Mouse (Mus musculus): Measurements from ENCODE around the gene Klf4. TPM values are rescaled to one million over a fixed set of nuclear protein-coding genes. Genes with fewer than 3 reads are reported as not detected.
A peak's percentile ranks its signal among the peaks of the same experiment; 100 is the strongest.

Gene Klf4
- polyA plus RNA-seq, 1 experiment from 2014 or later = 6.6 TPM

- Histone ChIP-seq H3K27me3 (ENCODE audit: control insufficient read depth, insufficient read depth, low read length) (no peaks in the 10 kb centered on the region), H3K4me3 (ENCODE audit: low read depth, low read length) (no peak overlapping the region), H3K27ac (replicated peaks; ENCODE audit: low read depth, low read length) (no peak overlapping the region), H3K9me3 (replicated peaks; ENCODE audit: control insufficient read depth, low read length) (no peaks in the 10 kb centered on the region), H3K4me2 (ENCODE audit: low read depth, low read length) (no peak overlapping the region), H3K4me1 (ENCODE audit: control insufficient read depth, insufficient read depth, low read length) (no peaks in the 10 kb centered on the region), H3K9ac (replicated peaks; ENCODE audit: low read length) (no peak overlapping the region), H3K36me3 (replicated peaks; ENCODE audit: control insufficient read depth, insufficient read depth, low read depth, low read length) (no peaks in the 10 kb centered on the region)
- no peak for ATAC-seq (replicated peaks; ENCODE audit: insufficient number of reproducible peaks, low FRiP score, low TSS enrichment, low read depth)
- no peak for DNase-seq (ENCODE audit: low spot score)
- WGBS = 85% methylated on average over 2 of the region's 2 CpGs
Observed at GRCm38 (mm10) chr4:55542753-55543152, 10.5 kb upstream of the Klf4 start.

GRCm38 (mm10) chr4:55541654-55542053, 9.4 kb upstream of the Klf4 start:
- WGBS = 84% methylated on average over 4 of the region's 4 CpGs
- no peak overlapping the region for H3K4me3 ChIP-seq (ENCODE audit: low read depth, low read length)
- H3K4me2 ChIP-seq (ENCODE audit: low read depth, low read length) = no peak overlapping the region
- no peak for ATAC-seq (replicated peaks; ENCODE audit: insufficient number of reproducible peaks, low FRiP score, low TSS enrichment, low read depth)
- H3K9ac ChIP-seq (replicated peaks; ENCODE audit: low read length) = no peak overlapping the region
- H3K27ac ChIP-seq (replicated peaks; ENCODE audit: low read depth, low read length) = no peak overlapping the region
- no peak for DNase-seq (ENCODE audit: low spot score)
- H3K36me3 ChIP-seq (replicated peaks; ENCODE audit: control insufficient read depth, insufficient read depth, low read depth, low read length) = no peaks in the 10 kb centered on the region
- H3K9me3 ChIP-seq (replicated peaks; ENCODE audit: control insufficient read depth, low read length) = no peaks in the 10 kb centered on the region
- no peaks in the 10 kb centered on the region for H3K4me1 ChIP-seq (ENCODE audit: control insufficient read depth, insufficient read depth, low read length)
- no peaks in the 10 kb centered on the region for H3K27me3 ChIP-seq (ENCODE audit: control insufficient read depth, insufficient read depth, low read length)

GRCm38 (mm10) chr4:55541221-55541620, 9.0 kb upstream of the Klf4 start:
- H3K4me2 ChIP-seq (ENCODE audit: low read depth, low read length) = no peak overlapping the region
- no peak overlapping the region for H3K4me3 ChIP-seq (ENCODE audit: low read depth, low read length)
- WGBS = 67% methylated on average over 4 of the region's 4 CpGs

GRCm38 (mm10) chr4:55535012-55535411, 2.7 kb upstream of the Klf4 start:
- ATAC-seq (replicated peaks; ENCODE audit: insufficient number of reproducible peaks, low FRiP score, low TSS enrichment, low read depth) (no peak), DNase-seq (ENCODE audit: low spot score) (no peak)
- H3K27me3 ChIP-seq (ENCODE audit: control insufficient read depth, insufficient read depth, low read length) = peaks cover 16% of the 10 kb centered on the region
- no peak overlapping the region for H3K27ac ChIP-seq (replicated peaks; ENCODE audit: low read depth, low read length)
- 0 out of 2 replicates have a peak, but pooled peaks cover 3% of the 10 kb centered on the region for H3K4me1 ChIP-seq (ENCODE audit: control insufficient read depth, insufficient read depth, low read length)
- no peak overlapping the region for H3K9ac ChIP-seq (replicated peaks; ENCODE audit: low read length)
- H3K9me3 ChIP-seq (replicated peaks; ENCODE audit: control insufficient read depth, low read length) = no peaks in the 10 kb centered on the region
- no peak overlapping the region for H3K4me2 ChIP-seq (ENCODE audit: low read depth, low read length)
- H3K4me3 ChIP-seq (ENCODE audit: low read depth, low read length) = no peak overlapping the region
- H3K36me3 ChIP-seq (replicated peaks; ENCODE audit: control insufficient read depth, insufficient read depth, low read depth, low read length) = no peaks in the 10 kb centered on the region

More at GRCm38 (mm10) chr4:55541221-55541620, 9.0 kb upstream of the Klf4 start:
- DNase-seq (ENCODE audit: low spot score) (no peak), ATAC-seq (replicated peaks; ENCODE audit: insufficient number of reproducible peaks, low FRiP score, low TSS enrichment, low read depth) (no peak)
- H3K27ac ChIP-seq (replicated peaks; ENCODE audit: low read depth, low read length) = no peak overlapping the region
- H3K4me1 ChIP-seq (ENCODE audit: control insufficient read depth, insufficient read depth, low read length) = no peaks in the 10 kb centered on the region
- no peaks in the 10 kb centered on the region for H3K36me3 ChIP-seq (replicated peaks; ENCODE audit: control insufficient read depth, insufficient read depth, low read depth, low read length)
- H3K9ac ChIP-seq (replicated peaks; ENCODE audit: low read length) = no peak overlapping the region
- H3K9me3 ChIP-seq (replicated peaks; ENCODE audit: control insufficient read depth, low read length) = no peaks in the 10 kb centered on the region
- no peaks in the 10 kb centered on the region for H3K27me3 ChIP-seq (ENCODE audit: control insufficient read depth, insufficient read depth, low read length)

GRCm38 (mm10) chr4:55534510-55534909, 2.2 kb upstream of the Klf4 start:
- Histone ChIP-seq H3K4me1 (ENCODE audit: control insufficient read depth, insufficient read depth, low read length) (0 out of 2 replicates have a peak, but pooled peaks cover 3% of the 10 kb centered on the region), H3K27ac (replicated peaks; ENCODE audit: low read depth, low read length) (no peak overlapping the region), H3K9me3 (replicated peaks; ENCODE audit: control insufficient read depth, low read length) (no peaks in the 10 kb centered on the region), H3K27me3 (ENCODE audit: control insufficient read depth, insufficient read depth, low read length) (peaks cover 16% of the 10 kb centered on the region), H3K4me2 (ENCODE audit: low read depth, low read length) (no peak overlapping the region), H3K9ac (replicated peaks; ENCODE audit: low read length) (no peak overlapping the region), H3K4me3 (ENCODE audit: low read depth, low read length) (no peak overlapping the region), H3K36me3 (replicated peaks; ENCODE audit: control insufficient read depth, insufficient read depth, low read depth, low read length) (no peaks in the 10 kb centered on the region)
- DNase-seq (ENCODE audit: low spot score) (no peak), ATAC-seq (replicated peaks; ENCODE audit: insufficient number of reproducible peaks, low FRiP score, low TSS enrichment, low read depth) (no peak)
- 70% methylated on average over 4 of the region's 4 CpGs for WGBS

- 2% methylated on average over 23 of the region's 23 CpGs for WGBS
- H3K27ac ChIP-seq (replicated peaks; ENCODE audit: low read depth, low read length) = no peak overlapping the region
- H3K9me3 ChIP-seq (replicated peaks; ENCODE audit: control insufficient read depth, low read length) = no peaks in the 10 kb centered on the region
- H3K36me3 ChIP-seq (replicated peaks; ENCODE audit: control insufficient read depth, insufficient read depth, low read depth, low read length) = no peaks in the 10 kb centered on the region
- H3K4me2 ChIP-seq (ENCODE audit: low read depth, low read length) = peak overlapping the region; percentile 94
- peaks cover 16% of the 10 kb centered on the region for H3K27me3 ChIP-seq (ENCODE audit: control insufficient read depth, insufficient read depth, low read length)
- DNase-seq (ENCODE audit: low spot score) (peak; percentile 49), ATAC-seq (replicated peaks; ENCODE audit: insufficient number of reproducible peaks, low FRiP score, low TSS enrichment, low read depth) (no peak)
- H3K9ac ChIP-seq (replicated peaks; ENCODE audit: low read length) = peak overlapping the region; percentile 11
- 0 out of 2 replicates have a peak, but pooled peaks cover 3% of the 10 kb centered on the region for H3K4me1 ChIP-seq (ENCODE audit: control insufficient read depth, insufficient read depth, low read length)
- H3K4me3 ChIP-seq (ENCODE audit: low read depth, low read length) = peak overlapping the region; percentile 67
Observed at GRCm38 (mm10) chr4:55533803-55534254, 1.6 kb upstream of the Klf4 start.

GRCm38 (mm10) chr4:55533196-55533802, 1.0 kb upstream of the Klf4 start:
- ATAC-seq (replicated peaks; ENCODE audit: insufficient number of reproducible peaks, low FRiP score, low TSS enrichment, low read depth) (no peak), DNase-seq (ENCODE audit: low spot score) (no peak)
- Histone ChIP-seq H3K4me3 (ENCODE audit: low read depth, low read length) (peak overlapping the region; percentile 67), H3K4me2 (ENCODE audit: low read depth, low read length) (peak overlapping the region; percentile 94), H3K9ac (replicated peaks; ENCODE audit: low read length) (peak overlapping the region; percentile 73), H3K27ac (replicated peaks; ENCODE audit: low read depth, low read length) (peak overlapping the region; percentile 62; the same call in 1 of the 2 replicates), H3K9me3 (replicated peaks; ENCODE audit: control insufficient read depth, low read length) (no peaks in the 10 kb centered on the region), H3K4me1 (ENCODE audit: control insufficient read depth, insufficient read depth, low read length) (0 out of 2 replicates have a peak, but pooled peaks cover 3% of the 10 kb centered on the region), H3K27me3 (ENCODE audit: control insufficient read depth, insufficient read depth, low read length) (peaks cover 16% of the 10 kb centered on the region), H3K36me3 (replicated peaks; ENCODE audit: control insufficient read depth, insufficient read depth, low read depth, low read length) (no peaks in the 10 kb centered on the region)
- WGBS = under 1% methylated on average over 21 of the region's 21 CpGs

- Histone ChIP-seq H3K4me3 (ENCODE audit: low read depth, low read length) (peak overlapping the region; percentile 67), H3K4me1 (ENCODE audit: control insufficient read depth, insufficient read depth, low read length) (0 out of 2 replicates have a peak, but pooled peaks cover 3% of the 10 kb centered on the region), H3K36me3 (replicated peaks; ENCODE audit: control insufficient read depth, insufficient read depth, low read depth, low read length) (no peaks in the 10 kb centered on the region), H3K9ac (replicated peaks; ENCODE audit: low read length) (peak overlapping the region; percentile 60), H3K27ac (replicated peaks; ENCODE audit: low read depth, low read length) (no peak overlapping the region), H3K27me3 (ENCODE audit: control insufficient read depth, insufficient read depth, low read length) (peaks cover 16% of the 10 kb centered on the region), H3K9me3 (replicated peaks; ENCODE audit: control insufficient read depth, low read length) (no peaks in the 10 kb centered on the region), H3K4me2 (ENCODE audit: low read depth, low read length) (peak overlapping the region; percentile 94)
- DNase-seq (ENCODE audit: low spot score) (no peak), ATAC-seq (replicated peaks; ENCODE audit: insufficient number of reproducible peaks, low FRiP score, low TSS enrichment, low read depth) (peak; percentile 36)
- under 1% methylated on average over 37 of the region's 42 CpGs for WGBS
Observed at GRCm38 (mm10) chr4:55531856-55532406, 335 bp downstream of the Klf4 start.
